Mouse (Mus musculus) MEL (cell line): Measurements from ENCODE around the gene Sinhcaf. TPM values are rescaled to one million over a fixed set of nuclear protein-coding genes. Genes with fewer than 3 reads are reported as not detected.

Source experiments
- DNase-seq: peaks from one replicate; pipeline ENCODE4 v3.0.0; 2011; ENCODE audit warnings: low read depth, low spot score
- H3K27ac ChIP-seq: 2 replicates; pipeline ENCODE4 v1.5.1; 2012; ENCODE audit warnings: low read depth, mild to moderate bottlenecking, control low read depth, low read length, moderate library complexity; ENCODE audit not compliant: control insufficient read depth
- H3K27me3 ChIP-seq, 2 experiments: fragments of 150-350 bp in 1 of 2; sonication (generic) in 1 of 2; 2 replicates each; pipeline ENCODE4 v1.6.1; 2012; ENCODE audit warnings: low read length in 2 of 2, mild to moderate bottlenecking in 2 of 2, improper control_type of control experiment in 1 of 2, moderate library complexity in 1 of 2; ENCODE audit not compliant: insufficient read depth in 2 of 2, control insufficient read depth in 1 of 2
- H3K36me3 ChIP-seq, 2 experiments: 2 replicates each; pipeline ENCODE4 v1.6.1; 2012 to 2014; ENCODE audit warnings: low read length in 2 of 2, improper control_type of control experiment in 1 of 2, inconsistent platforms in 1 of 2, mild to moderate bottlenecking in 1 of 2; ENCODE audit not compliant: insufficient read depth in 2 of 2, control insufficient read depth in 1 of 2
- H3K4me1 ChIP-seq, 2 experiments: fragments of 150-350 bp in 1 of 2; sonication (generic) in 1 of 2; 2 replicates each; pipeline ENCODE4 v1.6.1; 2012; ENCODE audit warnings: low read length in 2 of 2, improper control_type of control experiment in 1 of 2, mild to moderate bottlenecking in 1 of 2; ENCODE audit not compliant: insufficient read depth in 2 of 2, control insufficient read depth in 1 of 2
- H3K4me3 ChIP-seq, 2 experiments: fragments of 150-350 bp in 1 of 2; sonication (generic) in 1 of 2; 2 replicates each; pipeline ENCODE4 v1.5.1; 2012; ENCODE audit warnings: low read depth in 2 of 2, low read length in 2 of 2, mild to moderate bottlenecking in 2 of 2, moderate library complexity in 2 of 2, control low read depth in 1 of 2, improper control_type of control experiment in 1 of 2; ENCODE audit not compliant: control insufficient read depth in 1 of 2, insufficient read depth in 1 of 2
- H3K79me2 ChIP-seq: 2 replicates; pipeline ENCODE4 v1.6.1; 2012; ENCODE audit warnings: mild to moderate bottlenecking, low read length, moderate library complexity; ENCODE audit not compliant: control insufficient read depth, poor library complexity, insufficient read depth
- H3K9ac ChIP-seq: 2 replicates; pipeline ENCODE4 v1.6.1; 2012; ENCODE audit warnings: low read depth, mild to moderate bottlenecking, control low read depth, low read length, moderate library complexity; ENCODE audit not compliant: control insufficient read depth, poor library complexity, severe bottlenecking
- H3K9me3 ChIP-seq: fragments of 150-350 bp; sonication (generic); replicated peaks from 2 replicates; pipeline ENCODE4 v1.6.1; 2012; ENCODE audit warnings: mild to moderate bottlenecking, low read length, improper control_type of control experiment, moderate library complexity; ENCODE audit not compliant: insufficient read depth
- CHD1 ChIP-seq: IDR thresholded peaks from 2 replicates; pipeline ENCODE4 v1.6.1; 2012; ENCODE audit warnings: low read depth, mild to moderate bottlenecking, inconsistent platforms, low read length, improper control_type of control experiment
- CHD2 ChIP-seq: IDR thresholded peaks from 2 replicates; pipeline ENCODE4 v1.6.1; 2011; ENCODE audit warnings: low read length, improper control_type of control experiment
- CTCF ChIP-seq, 3 experiments: IDR thresholded peaks in 2 of 3; conservative IDR thresholded peaks in 1 of 3; 2 replicates each; pipeline ENCODE4 v1.5.1; 2011 to 2012; ENCODE audit warnings: low read length in 3 of 3, low read depth in 2 of 3, mild to moderate bottlenecking in 2 of 3, improper control_type of control experiment in 1 of 3, inconsistent platforms in 1 of 3, mixed read lengths in 1 of 3, moderate library complexity in 1 of 3; ENCODE audit not compliant: control insufficient read depth in 1 of 3, insufficient read depth in 1 of 3, poor library complexity in 1 of 3, severe bottlenecking in 1 of 3
- ELF1 ChIP-seq: IDR thresholded peaks from 2 replicates; pipeline ENCODE4 v1.6.1; 2014; ENCODE audit warnings: low read depth, mild to moderate bottlenecking, inconsistent platforms, low read length, improper control_type of control experiment, moderate library complexity
- EP300 ChIP-seq, 2 experiments: IDR thresholded peaks; 2 replicates each; pipeline ENCODE4 v1.6.1; 2011; ENCODE audit warnings: improper control_type of control experiment in 2 of 2, low read length in 2 of 2, low read depth in 1 of 2, mild to moderate bottlenecking in 1 of 2
- GATA1 ChIP-seq: IDR thresholded peaks from 2 replicates; pipeline ENCODE4 v1.6.1; 2011; ENCODE audit warnings: low read depth, low read length, improper control_type of control experiment
- HCFC1 ChIP-seq: IDR thresholded peaks from 2 replicates; pipeline ENCODE4 v1.6.1; 2012; ENCODE audit warnings: low read depth, mild to moderate bottlenecking, inconsistent platforms, low read length, improper control_type of control experiment, moderate library complexity
- MAZ ChIP-seq: IDR thresholded peaks from 2 replicates; pipeline ENCODE4 v1.6.1; 2012; ENCODE audit warnings: low read depth, mild to moderate bottlenecking, inconsistent platforms, low read length, improper control_type of control experiment
- MEF2A ChIP-seq: IDR thresholded peaks from 2 replicates; pipeline ENCODE4 v1.6.1; 2014; ENCODE audit warnings: low read depth, mild to moderate bottlenecking, inconsistent platforms, low read length, improper control_type of control experiment; ENCODE audit not compliant: poor library complexity, insufficient replicate concordance, severe bottlenecking; ENCODE audit errors: extremely low read depth
- NELFE ChIP-seq: IDR thresholded peaks from 2 replicates; pipeline ENCODE4 v1.6.1; 2011; ENCODE audit warnings: low read depth, low read length, improper control_type of control experiment
- NRF1 ChIP-seq: IDR thresholded peaks from 2 replicates; pipeline ENCODE4 v1.6.1; 2014; ENCODE audit warnings: low read depth, mild to moderate bottlenecking, inconsistent platforms, low read length, improper control_type of control experiment, moderate library complexity; ENCODE audit not compliant: poor library complexity, insufficient read depth, severe bottlenecking
- POLR2A ChIP-seq, 2 experiments: IDR thresholded peaks; 2 replicates each; pipeline ENCODE4 v1.6.1; 2011 to 2012; ENCODE audit warnings: low read length in 2 of 2, mild to moderate bottlenecking in 2 of 2, control low read depth in 1 of 2, improper control_type of control experiment in 1 of 2, low read depth in 1 of 2, moderate library complexity in 1 of 2; ENCODE audit not compliant: control insufficient read depth in 1 of 2, insufficient read depth in 1 of 2, poor library complexity in 1 of 2
- POLR2AphosphoS5 ChIP-seq: IDR thresholded peaks from 2 replicates; pipeline ENCODE4 v1.6.1; 2012; ENCODE audit warnings: low read depth, borderline replicate concordance, mild to moderate bottlenecking, inconsistent platforms, low read length, moderate library complexity, mixed read lengths
- RAD21 ChIP-seq: IDR thresholded peaks from 2 replicates; pipeline ENCODE4 v1.6.1; 2011; ENCODE audit warnings: mild to moderate bottlenecking, low read depth, low read length, improper control_type of control experiment
- SIN3A ChIP-seq: IDR thresholded peaks from 2 replicates; pipeline ENCODE4 v1.6.1; 2012; ENCODE audit warnings: low read length, improper control_type of control experiment, inconsistent platforms
- SMC3 ChIP-seq: IDR thresholded peaks from 2 replicates; pipeline ENCODE4 v1.6.1; 2011; ENCODE audit warnings: low read depth, low read length, improper control_type of control experiment
- TBP ChIP-seq: IDR thresholded peaks from 2 replicates; pipeline ENCODE4 v1.8.0; 2011; ENCODE audit warnings: low read depth, low read length, improper control_type of control experiment
- ZC3H11A ChIP-seq: IDR thresholded peaks from 2 replicates; pipeline ENCODE4 v1.6.1; 2012; ENCODE audit warnings: low read depth, mild to moderate bottlenecking, inconsistent platforms, low read length, improper control_type of control experiment
- ZKSCAN1 ChIP-seq: IDR thresholded peaks from 2 replicates; pipeline ENCODE4 v1.6.1; 2012; ENCODE audit warnings: low read depth, mild to moderate bottlenecking, inconsistent platforms, low read length, improper control_type of control experiment, moderate library complexity
- ZNF384 ChIP-seq: IDR thresholded peaks from 2 replicates; pipeline ENCODE4 v1.6.1; 2012; ENCODE audit warnings: low read depth, mild to moderate bottlenecking, inconsistent platforms, low read length, improper control_type of control experiment
- polyA plus RNA-seq, 2 experiments: library from polyadenylated mRNA; stranded (reverse) in 1 of 2; unstranded in 1 of 2; fragments of >175 nt in 1 of 2; fragments of >200 nt in 1 of 2; gene quantifications; 2 replicates each; pipeline versions ENCODE4 v1.2.1 to v1.2.4; 2012; ENCODE audit warnings: low replicate concordance in 2 of 2, low read depth in 1 of 2; ENCODE audit not compliant: insufficient read length in 2 of 2, insufficient read depth in 1 of 2, missing spikeins in 1 of 2
- total RNA-seq: library from RNA; depleted of rRNA; stranded (reverse); fragments of 300-350 nt; gene quantifications from 2 replicates; pipeline ENCODE4 v1.2.3, GENCODE M21; 2012

Sinhcaf gene
- total and polyA plus RNA-seq, 3 experiments: 34.7 to 59.7 (median 54.4) TPM

DNA sequence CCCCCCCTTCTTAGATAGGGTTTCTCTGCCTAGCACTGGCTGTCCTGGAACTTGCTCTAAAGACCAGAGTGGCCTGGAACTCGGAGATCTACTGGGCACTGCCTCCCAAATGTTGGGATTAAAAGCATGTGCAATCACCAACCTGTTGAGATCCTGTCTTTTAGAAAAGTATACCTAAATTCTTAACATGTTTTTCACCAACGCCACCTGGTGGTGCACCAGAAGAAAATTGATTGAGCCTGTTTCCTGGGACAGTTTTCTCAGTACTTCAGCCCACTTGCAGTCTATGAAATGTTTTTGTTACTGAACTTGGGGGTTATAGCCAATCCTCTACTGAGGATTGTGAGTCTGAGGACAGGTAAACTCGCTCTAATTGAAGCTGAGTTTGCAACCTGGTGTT lies 29.4 kb downstream of the Sinhcaf start (continued):
- TF ChIP-seq MAZ (no peak), SMC3 (peak; percentile 82), CHD2 (no peak)
- TF ChIP-seq, all 39 proteins: peak for 5

DNA sequence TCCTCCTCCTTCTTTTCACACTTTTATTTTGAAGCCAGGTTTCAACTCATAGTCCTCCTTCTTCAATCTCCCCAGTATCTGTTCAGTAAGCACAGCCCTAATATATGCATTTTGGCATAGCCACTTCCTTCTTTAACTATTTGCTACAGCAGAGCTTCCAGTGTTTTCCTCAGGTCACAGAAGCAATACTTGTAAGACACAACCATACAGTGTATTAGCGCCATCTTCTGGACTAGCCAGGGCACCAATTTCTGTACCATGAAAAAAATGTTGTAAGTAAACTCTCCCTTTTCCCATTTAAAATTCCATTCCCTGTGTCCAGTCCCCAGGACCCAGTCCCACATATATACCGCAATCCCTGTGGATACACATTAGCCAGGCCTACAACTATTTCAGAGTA lies 32.3 kb downstream of the Sinhcaf start:
- no peak overlapping the region for H3K4me3 ChIP-seq
- no peak overlapping the region for H3K9ac ChIP-seq
- H3K4me1 ChIP-seq: peaks cover 9 to 11% of the 10 kb centered on the region in 2 experiments; a peak in 3 of 4 replicates
- no peaks in the 10 kb centered on the region for H3K9me3 ChIP-seq
- TF ChIP-seq TBP (no peak), NRF1 (no peak), MEF2A (no peak), ZNF384 (peak; percentile 85), POLR2AphosphoS5 (no peak), SIN3A (peak; percentile 46), CHD1 (no peak), CTCF (IDR thresholded peaks at IDR 0.05 in 2 of 3, conservative IDR thresholded peaks at IDR 0.05 in 1 of 3; ENCODE audit: control insufficient read depth in 1 of 3, insufficient read depth in 1 of 3, low read depth in 2 of 3, low read length in 3 of 3, poor library complexity in 1 of 3, severe bottlenecking in 1 of 3) (peak; percentile 42 to 94 (median 82); a peak in 5 of 6 replicates), ZC3H11A (peak; percentile 89), SMC3 (peak; percentile 90), EP300 (IDR thresholded peaks at IDR 0.05; ENCODE audit: low read depth in 1 of 2, low read length in 2 of 2) (peak in 1 of 2 experiments; percentile 5; a peak in 2 of 4 replicates), ZKSCAN1 (no peak), CHD2 (no peak), ELF1 (peak; percentile 56; the same call in 1 of the 2 replicates), POLR2A (IDR thresholded peaks at IDR 0.05; ENCODE audit: control insufficient read depth in 1 of 2, insufficient read depth in 1 of 2, low read depth in 1 of 2, low read length in 2 of 2, poor library complexity in 1 of 2) (no peak), NELFE (no peak), HCFC1 (no peak), MAZ (no peak), RAD21 (peak; percentile 99), GATA1 (0 out of 2 replicates have a peak, but pooled peaks have one; percentile 10)
- TF ChIP-seq, all 39 proteins: peak for 9
- peaks cover 0 to 9% of the 10 kb centered on the region in 2 experiments; a peak in 2 of 4 replicates for H3K36me3 ChIP-seq
- no peaks in the 10 kb centered on the region for H3K27me3 ChIP-seq
- no peak overlapping the region for H3K27ac ChIP-seq
- peak; percentile 89 for DNase-seq
- H3K79me2 ChIP-seq: no peaks in the 10 kb centered on the region
